Mouse (Mus musculus): ENCODE data around the gene Sstr2. TPM values are rescaled to one million over a fixed set of nuclear protein-coding genes. Genes with fewer than 3 reads are reported as not detected.

Sstr2 gene
- polyA plus RNA-seq, 1 experiment from 2014 or later: 1.3 TPM

- Histone ChIP-seq H3K27me3 (replicated peaks; ENCODE audit: control insufficient read depth, insufficient read depth, low read length) (no peaks in the 10 kb centered on the region), H3K9me3 (ENCODE audit: control insufficient read depth, low read length) (no peaks in the 10 kb centered on the region), H3K9ac (ENCODE audit: low read depth, low read length) (no peak overlapping the region), H3K4me2 (ENCODE audit: low read depth, low read length) (no peak overlapping the region), H3K36me3 (ENCODE audit: control insufficient read depth, insufficient read depth, low read length) (no peaks in the 10 kb centered on the region), H3K27ac (ENCODE audit: low read length) (no peak overlapping the region), H3K4me1 (ENCODE audit: control insufficient read depth, insufficient read depth, low read length) (no peaks in the 10 kb centered on the region), H3K4me3 (ENCODE audit: low read length) (no peak overlapping the region)
- no peak for ATAC-seq
- 81% methylated on average over 18 of the region's 18 CpGs for WGBS
Measured at GRCm38 (mm10) chr11:113600526-113601245, 18.5 kb upstream of the Sstr2 start.

DNA sequence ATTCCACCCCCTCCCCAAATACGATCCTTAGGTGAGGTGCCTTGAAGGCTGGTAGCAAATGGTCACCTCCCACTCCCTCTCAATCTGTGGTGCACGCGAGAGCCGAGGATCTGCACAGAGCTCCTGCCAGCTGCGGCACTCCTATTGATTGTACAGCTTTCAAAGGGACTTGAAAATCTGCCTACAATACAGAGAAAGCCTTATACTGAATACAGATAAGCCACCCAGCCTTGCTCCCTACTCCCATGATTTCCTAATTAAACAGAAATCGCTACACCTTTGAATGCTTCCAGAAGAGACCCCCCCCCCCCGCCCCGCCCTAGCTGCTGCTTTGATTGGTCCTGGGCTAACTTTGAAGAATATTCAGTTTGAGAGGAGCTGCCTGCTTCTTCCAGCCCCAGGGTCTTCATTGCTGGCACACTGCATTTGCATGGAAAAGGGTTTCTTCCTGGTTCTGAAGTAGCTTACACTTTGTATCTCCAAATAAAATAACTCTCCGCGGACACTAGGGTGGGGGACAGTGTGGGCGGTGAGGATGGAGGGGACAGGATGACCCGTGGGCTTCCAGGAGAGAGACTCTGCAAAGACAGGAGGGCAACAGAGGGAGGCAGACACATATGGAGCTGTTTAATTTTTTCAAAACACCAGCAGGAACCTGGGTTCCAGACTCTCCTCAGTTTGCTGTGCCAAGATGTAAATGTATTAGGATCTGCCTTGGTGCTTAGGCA, 17.4 kb upstream of the Sstr2 start:
- ATAC-seq: no peak
- whole genome bisulfite sequencing: 61% methylated on average over 12 of the region's 12 CpGs
- no peak overlapping the region for H3K9ac ChIP-seq (ENCODE audit: low read depth, low read length)
- no peaks in the 10 kb centered on the region for H3K27me3 ChIP-seq (replicated peaks; ENCODE audit: control insufficient read depth, insufficient read depth, low read length)
- no peaks in the 10 kb centered on the region for H3K36me3 ChIP-seq (ENCODE audit: control insufficient read depth, insufficient read depth, low read length)
- no peak overlapping the region for H3K4me3 ChIP-seq (ENCODE audit: low read length)
- H3K27ac ChIP-seq (ENCODE audit: low read length): no peak overlapping the region
- H3K9me3 ChIP-seq (ENCODE audit: control insufficient read depth, low read length): no peaks in the 10 kb centered on the region
- no peaks in the 10 kb centered on the region for H3K4me1 ChIP-seq (ENCODE audit: control insufficient read depth, insufficient read depth, low read length)
- no peak overlapping the region for H3K4me2 ChIP-seq (ENCODE audit: low read depth, low read length)

- Histone ChIP-seq H3K27ac (ENCODE audit: low read length) (no peak overlapping the region), H3K4me1 (ENCODE audit: control insufficient read depth, insufficient read depth, low read length) (peaks cover 12% of the 10 kb centered on the region), H3K4me3 (ENCODE audit: low read length) (no peak overlapping the region), H3K36me3 (ENCODE audit: control insufficient read depth, insufficient read depth, low read length) (no peaks in the 10 kb centered on the region), H3K27me3 (replicated peaks; ENCODE audit: control insufficient read depth, insufficient read depth, low read length) (no peaks in the 10 kb centered on the region), H3K9me3 (ENCODE audit: control insufficient read depth, low read length) (no peaks in the 10 kb centered on the region), H3K9ac (ENCODE audit: low read depth, low read length) (no peak overlapping the region), H3K4me2 (ENCODE audit: low read depth, low read length) (no peak overlapping the region)
- WGBS: 95% methylated on average over 12 of the region's 12 CpGs
- no peak for ATAC-seq
Measured at GRCm38 (mm10) chr11:113607556-113607955, 11.6 kb upstream of the Sstr2 start.

GRCm38 (mm10) chr11:113609581-113609980, 9.6 kb upstream of the Sstr2 start:
- Histone ChIP-seq H3K9me3 (ENCODE audit: control insufficient read depth, low read length) (no peaks in the 10 kb centered on the region), H3K4me3 (ENCODE audit: low read length) (no peak overlapping the region), H3K4me2 (ENCODE audit: low read depth, low read length) (no peak overlapping the region), H3K9ac (ENCODE audit: low read depth, low read length) (no peak overlapping the region), H3K4me1 (ENCODE audit: control insufficient read depth, insufficient read depth, low read length) (peaks cover 12% of the 10 kb centered on the region), H3K27me3 (replicated peaks; ENCODE audit: control insufficient read depth, insufficient read depth, low read length) (no peaks in the 10 kb centered on the region), H3K36me3 (ENCODE audit: control insufficient read depth, insufficient read depth, low read length) (no peaks in the 10 kb centered on the region), H3K27ac (ENCODE audit: low read length) (no peak overlapping the region)
- ATAC-seq: no peak; the same call in 1 of the 2 replicates
- WGBS: 52% methylated on average over 5 of the region's 5 CpGs

DNA sequence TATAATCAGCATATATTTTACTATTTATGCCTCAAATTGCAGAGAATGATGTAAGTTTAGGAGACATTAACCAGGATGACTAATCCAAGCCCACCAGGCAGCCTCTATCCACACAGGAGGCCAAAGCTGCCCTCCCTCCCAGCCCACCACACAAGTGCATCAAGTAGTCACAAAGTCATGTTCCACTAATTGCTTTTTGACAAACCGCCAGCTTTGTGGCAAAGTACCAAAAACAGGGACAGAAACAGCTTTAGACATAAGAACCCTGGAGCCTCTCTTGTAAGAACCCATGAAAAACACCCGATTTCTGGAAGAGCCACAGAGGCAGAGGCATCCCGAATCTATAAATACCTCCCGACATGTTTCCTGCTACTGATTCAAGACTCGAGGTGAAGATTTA, 8.9 kb upstream of the Sstr2 start:
- peaks cover 12% of the 10 kb centered on the region for H3K4me1 ChIP-seq (ENCODE audit: control insufficient read depth, insufficient read depth, low read length)
- H3K27ac ChIP-seq (ENCODE audit: low read length): no peak overlapping the region
- WGBS: 30% methylated on average over 5 of the region's 5 CpGs
- H3K9ac ChIP-seq (ENCODE audit: low read depth, low read length): no peak overlapping the region
- no peak for ATAC-seq
- H3K36me3 ChIP-seq (ENCODE audit: control insufficient read depth, insufficient read depth, low read length): no peaks in the 10 kb centered on the region
- H3K27me3 ChIP-seq (replicated peaks; ENCODE audit: control insufficient read depth, insufficient read depth, low read length): no peaks in the 10 kb centered on the region
- H3K4me2 ChIP-seq (ENCODE audit: low read depth, low read length): no peak overlapping the region
- H3K4me3 ChIP-seq (ENCODE audit: low read length): no peak overlapping the region
- no peaks in the 10 kb centered on the region for H3K9me3 ChIP-seq (ENCODE audit: control insufficient read depth, low read length)

DNA sequence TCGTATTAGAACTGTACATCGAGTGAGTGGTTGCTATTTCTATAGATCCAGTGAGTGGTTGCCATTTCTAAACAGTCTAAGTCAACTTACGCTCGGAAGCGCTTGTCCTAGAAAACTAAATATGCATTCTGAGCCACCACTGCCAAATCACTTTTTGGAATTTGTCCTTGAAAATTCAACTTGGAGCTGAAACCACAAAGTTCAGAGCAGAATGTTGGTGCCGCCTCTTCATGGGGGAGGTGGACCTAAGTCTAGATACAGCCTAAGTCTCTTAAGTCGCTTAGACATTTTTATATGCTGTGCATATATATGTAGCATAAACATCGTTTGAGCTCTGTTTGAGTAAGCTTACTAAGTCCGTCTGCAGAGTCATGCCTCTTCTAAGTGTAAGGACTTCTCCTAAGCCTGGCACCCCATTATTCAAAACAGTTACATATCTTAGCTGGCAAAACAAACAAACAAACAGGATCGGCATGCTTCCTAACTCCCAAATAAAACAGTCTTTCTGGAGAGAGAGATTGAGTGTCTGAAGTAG, 8.0 kb upstream of the Sstr2 start:
- 70% methylated on average over 10 of the region's 10 CpGs for WGBS
- no peak for ATAC-seq
- H3K4me3 ChIP-seq (ENCODE audit: low read length): no peak overlapping the region
- H3K4me2 ChIP-seq (ENCODE audit: low read depth, low read length): no peak overlapping the region
- no peak overlapping the region for H3K9ac ChIP-seq (ENCODE audit: low read depth, low read length)
- H3K27ac ChIP-seq (ENCODE audit: low read length): no peak overlapping the region
- H3K4me1 ChIP-seq (ENCODE audit: control insufficient read depth, insufficient read depth, low read length): peaks cover 12% of the 10 kb centered on the region
- 0 out of 2 replicates have a peak, but pooled peaks cover 2% of the 10 kb centered on the region for H3K27me3 ChIP-seq (replicated peaks; ENCODE audit: control insufficient read depth, insufficient read depth, low read length)
- no peaks in the 10 kb centered on the region for H3K36me3 ChIP-seq (ENCODE audit: control insufficient read depth, insufficient read depth, low read length)
- H3K9me3 ChIP-seq (ENCODE audit: control insufficient read depth, low read length): no peaks in the 10 kb centered on the region

- Histone ChIP-seq H3K4me2 (ENCODE audit: low read depth, low read length) (peak overlapping the region; percentile 11; the same call in 1 of the 2 replicates), H3K4me3 (ENCODE audit: low read length) (no peak overlapping the region), H3K4me1 (ENCODE audit: control insufficient read depth, insufficient read depth, low read length) (peaks cover 12% of the 10 kb centered on the region), H3K36me3 (ENCODE audit: control insufficient read depth, insufficient read depth, low read length) (no peaks in the 10 kb centered on the region), H3K9me3 (ENCODE audit: control insufficient read depth, low read length) (no peaks in the 10 kb centered on the region), H3K27me3 (replicated peaks; ENCODE audit: control insufficient read depth, insufficient read depth, low read length) (0 out of 2 replicates have a peak, but pooled peaks cover 2% of the 10 kb centered on the region), H3K9ac (ENCODE audit: low read depth, low read length) (no peak overlapping the region), H3K27ac (ENCODE audit: low read length) (no peak overlapping the region)
- WGBS: 22% methylated on average over 24 of the region's 24 CpGs
- peak; percentile 54 for ATAC-seq
Measured at GRCm38 (mm10) chr11:113611664-113612611, 7.2 kb upstream of the Sstr2 start.

- H3K36me3 ChIP-seq (ENCODE audit: control insufficient read depth, insufficient read depth, low read length): no peaks in the 10 kb centered on the region
- 83% methylated on average over 6 of the region's 6 CpGs for WGBS
- no peak overlapping the region for H3K27ac ChIP-seq (ENCODE audit: low read length)
- H3K9me3 ChIP-seq (ENCODE audit: control insufficient read depth, low read length): no peaks in the 10 kb centered on the region
- peaks cover 24% of the 10 kb centered on the region for H3K4me1 ChIP-seq (ENCODE audit: control insufficient read depth, insufficient read depth, low read length)
- no peak overlapping the region for H3K4me3 ChIP-seq (ENCODE audit: low read length)
- H3K9ac ChIP-seq (ENCODE audit: low read depth, low read length): no peak overlapping the region
- H3K27me3 ChIP-seq (replicated peaks; ENCODE audit: control insufficient read depth, insufficient read depth, low read length): peaks cover 16% of the 10 kb centered on the region
- no peak for ATAC-seq
- no peak overlapping the region for H3K4me2 ChIP-seq (ENCODE audit: low read depth, low read length)
Measured at GRCm38 (mm10) chr11:113614476-113614875, 4.7 kb upstream of the Sstr2 start.
